Mouse (Mus musculus): ENCODE measurements at regions not wholly inside any gene's neighbourhood (a gene's known extent, or its start where the extent isn't known, plus 50 kb on each side); places are given as distances from the start of the nearest gene placed in this dataset.
"Not testable (repeated sequence)": the region's sequence is repeated elsewhere in the genome, so short reads cannot be mapped to it uniquely, and the experiment has no call there.

GRCm38 (mm10) chr9:82484341-82484740 is 345.0 kb upstream of the Irak1bp1 start:
- no peak for DNase-seq

GRCm38 (mm10) chr9:82493440-82493839 is 335.9 kb upstream of the Irak1bp1 start:
- no peak for DNase-seq

GRCm38 (mm10) chr9:82510014-82510413 is 319.3 kb upstream of the Irak1bp1 start:
- DNase-seq, result no peak

GRCm38 (mm10) chr9:82518993-82519392 is 310.3 kb upstream of the Irak1bp1 start:
- DNase-seq, result no peak

GRCm38 (mm10) chr9:82527867-82528385 is 301.4 kb upstream of the Irak1bp1 start:
- DNase-seq, result no peak

GRCm38 (mm10) chr9:82552726-82553125 is 276.6 kb upstream of the Irak1bp1 start:
- DNase-seq, result no peak

GRCm38 (mm10) chr9:82553213-82553612 is 276.1 kb upstream of the Irak1bp1 start:
- DNase-seq, result no peak

GRCm38 (mm10) chr9:82562551-82563465 is 266.5 kb upstream of the Irak1bp1 start:
- DNase-seq, result no peak

- DNase-seq, result no peak
These were observed 247.8 kb upstream of the Irak1bp1 start for GRCm38 (mm10) chr9:82581373-82582018.

GRCm38 (mm10) chr9:82609111-82609510 is 220.2 kb upstream of the Irak1bp1 start:
- DNase-seq, result no peak

- DNase-seq, result no peak
These were observed 219.4 kb upstream of the Irak1bp1 start for GRCm38 (mm10) chr9:82609946-82610345.

GRCm38 (mm10) chr9:82612526-82612925 is 216.8 kb upstream of the Irak1bp1 start:
- no peak for DNase-seq

GRCm38 (mm10) chr9:82632411-82632810 is 196.9 kb upstream of the Irak1bp1 start:
- no peak for DNase-seq

GRCm38 (mm10) chr9:82640277-82640676 is 189.1 kb upstream of the Irak1bp1 start:
- no peak for DNase-seq

- DNase-seq, result peak; percentile 1
These were observed 185.4 kb upstream of the Irak1bp1 start for GRCm38 (mm10) chr9:82643900-82644299.

GRCm38 (mm10) chr9:82655511-82655910 is 173.8 kb upstream of the Irak1bp1 start:
- DNase-seq, result not testable (repeated sequence)

GRCm38 (mm10) chr9:82682196-82682595 is 147.1 kb upstream of the Irak1bp1 start:
- no peak for DNase-seq

- DNase-seq, result no peak
These were observed 119.8 kb upstream of the Irak1bp1 start for GRCm38 (mm10) chr9:82709411-82709983.

- DNase-seq, result no peak
These were observed 119.2 kb upstream of the Irak1bp1 start for GRCm38 (mm10) chr9:82709991-82710593.

GRCm38 (mm10) chr9:82710945-82711516 is 118.3 kb upstream of the Irak1bp1 start:
- no peak for DNase-seq

- no peak for DNase-seq
These were observed 116.3 kb upstream of the Irak1bp1 start for GRCm38 (mm10) chr9:82712769-82713733.

Measured in cerebellum, adult 9-10 months (tissue).